In the genomic region with DNA sequence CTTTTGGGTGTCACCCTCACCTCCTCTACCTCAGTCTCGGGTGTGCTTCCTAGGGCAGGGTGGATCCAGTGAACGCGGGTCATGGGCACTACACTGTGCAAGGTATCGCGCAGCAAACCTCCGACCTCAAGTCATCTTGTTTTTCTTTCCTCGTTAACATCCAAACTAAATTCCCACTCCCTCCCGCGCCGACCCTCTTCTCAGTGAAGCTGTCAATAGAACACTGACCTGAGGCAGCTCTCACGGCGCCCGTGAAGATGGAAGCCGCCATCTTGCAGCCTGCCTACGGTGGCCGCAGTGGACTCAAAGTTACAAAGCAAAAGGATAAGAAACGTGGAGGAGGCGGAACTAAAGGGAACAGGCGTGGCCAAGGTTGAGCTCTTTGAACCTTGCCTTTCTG, we compare ENCODE assay signal across 8 mouse cellular contexts. TPM values are rescaled to one million over a fixed set of nuclear protein-coding genes. Genes with fewer than 3 reads are reported as not detected.
DNase-seq lines count a peak whose midpoint lies in the region; ATAC-seq lines count a peak whose summit lies in the region.

No protein-coding gene starts in this region.

- H3K4me2 ChIP-seq in heart, embryonic 15.5 days: peak overlapping the region; percentile 75
- H3K4me2 ChIP-seq in liver, embryonic 15.5 days: peak overlapping the region; percentile 77
- peak overlapping the region; percentile 77 for H3K4me2 ChIP-seq in neural tube, embryonic 12.5 days (replicated peaks)

- H3K9ac ChIP-seq in heart, embryonic 15.5 days: peak overlapping the region; percentile 61
- peak overlapping the region; percentile 64 for H3K9ac ChIP-seq in liver, embryonic 15.5 days
- peak overlapping the region; percentile 49 for H3K9ac ChIP-seq in neural tube, embryonic 12.5 days

- peak overlapping the region; percentile 83 for H3K27ac ChIP-seq in forebrain, embryonic 10.5 days
- H3K27ac ChIP-seq in heart, embryonic 15.5 days: peak overlapping the region; percentile 45; the same call in 1 of the 2 replicates
- H3K27ac ChIP-seq in liver, embryonic 15.5 days (replicated peaks): peak overlapping the region; percentile 70
- no peak overlapping the region for H3K27ac ChIP-seq in neural tube, embryonic 12.5 days

- peaks cover 18% of the 10 kb centered on the region for H3K4me1 ChIP-seq in forebrain, embryonic 10.5 days
- peaks cover 11% of the 10 kb centered on the region for H3K4me1 ChIP-seq in heart, embryonic 15.5 days (replicated peaks)
- H3K4me1 ChIP-seq in liver, embryonic 15.5 days (replicated peaks): peaks cover 35% of the 10 kb centered on the region
- no peaks in the 10 kb centered on the region; the same call in 1 of the 2 replicates for H3K4me1 ChIP-seq in neural tube, embryonic 12.5 days

- peaks cover 2% of the 10 kb centered on the region for H3K36me3 ChIP-seq in forebrain, embryonic 10.5 days (replicated peaks)
- peaks cover 4% of the 10 kb centered on the region for H3K36me3 ChIP-seq in heart, embryonic 15.5 days
- peaks cover 3% of the 10 kb centered on the region for H3K36me3 ChIP-seq in liver, embryonic 15.5 days (replicated peaks)
- peaks cover 1% of the 10 kb centered on the region; the same call in 1 of the 2 replicates for H3K36me3 ChIP-seq in neural tube, embryonic 12.5 days

- peak overlapping the region; percentile 73 for H3K4me3 ChIP-seq in forebrain, embryonic 10.5 days
- peak overlapping the region; percentile 72 for H3K4me3 ChIP-seq in heart, embryonic 15.5 days
- peak overlapping the region; percentile 85 for H3K4me3 ChIP-seq in liver, embryonic 15.5 days (replicated peaks)
- peak overlapping the region; percentile 65 for H3K4me3 ChIP-seq in neural tube, embryonic 12.5 days

- WGBS in forebrain, embryonic 10.5 days: under 1% methylated on average over 19 of the region's 19 CpGs
- under 1% methylated on average over 19 of the region's 19 CpGs for whole genome bisulfite sequencing in heart, embryonic 15.5 days
- WGBS in liver, embryonic 15.5 days (ENCODE audit: insufficient replicate concordance): under 1% methylated on average over 19 of the region's 19 CpGs
- WGBS in neural tube, embryonic 12.5 days: under 1% methylated on average over 19 of the region's 19 CpGs

- ATAC-seq in heart, embryonic 15.5 days (replicated peaks; ENCODE audit: insufficient number of reproducible peaks, insufficient read depth, low FRiP score, low read depth): peak; percentile 78
- peak; percentile 86 for ATAC-seq in liver, embryonic 15.5 days (ENCODE audit: insufficient read depth)
- ATAC-seq in neural tube, embryonic 12.5 days (ENCODE audit: low FRiP score, low read depth): peak; percentile 93

- H3K27me3 ChIP-seq in forebrain, embryonic 10.5 days (ENCODE audit: poor library complexity, severe bottlenecking): no peaks in the 10 kb centered on the region
- H3K27me3 ChIP-seq in heart, embryonic 15.5 days: no peaks in the 10 kb centered on the region
- H3K27me3 ChIP-seq in liver, embryonic 15.5 days: peaks cover 4% of the 10 kb centered on the region; the same call in 1 of the 2 replicates
- no peaks in the 10 kb centered on the region for H3K27me3 ChIP-seq in neural tube, embryonic 12.5 days (replicated peaks)

- DNase-seq in CD8-positive naive resting alpha-beta T cell, adult 2 months (ENCODE audit: low read depth in 2 of 2, low spot score in 2 of 2): peak; percentile 77 to 85
- peak; percentile 86 for DNase-seq in c-Kit-positive CD71-negative TER-119-negative erythroid progenitor cells, embryonic 14.5 days (ENCODE audit: low read depth)
- peak; percentile 88 for DNase-seq in forebrain, embryonic 10.5 days (ENCODE audit: extremely low spot score, low spot score)
- peak; percentile 96 for DNase-seq in kidney, postnatal 36 days
- peak; percentile 87 for DNase-seq in telencephalon, adult 2 months (ENCODE audit: low read depth, low spot score)

- no peaks in the 10 kb centered on the region for H3K9me3 ChIP-seq in forebrain, embryonic 10.5 days
- no peaks in the 10 kb centered on the region for H3K9me3 ChIP-seq in heart, embryonic 15.5 days (replicated peaks)
- H3K9me3 ChIP-seq in liver, embryonic 15.5 days (replicated peaks): no peaks in the 10 kb centered on the region
- H3K9me3 ChIP-seq in neural tube, embryonic 12.5 days: no peaks in the 10 kb centered on the region

RNA-seq across cellular contexts. Expression of a gene that starts 3.3 kb away (rescaled TPM):
- 67.3 and 70.7 TPM in 2 replicates for polyA plus RNA-seq in forebrain, embryonic 10.5 days (2016; fragmentation: Nextera tagmentation; extraction: Ambion mirVana)
- 52.0 and 63.7 TPM in 2 replicates for polyA plus RNA-seq in heart, embryonic 15.5 days (2015; fragmentation: Nextera tagmentation; extraction: Ambion mirVana)
- 51.4 and 56.5 TPM in 2 replicates for polyA plus RNA-seq in liver, embryonic 15.5 days (2015; fragmentation: Nextera tagmentation; extraction: Ambion mirVana)
- 46.3 and 48.6 TPM in 2 replicates for polyA plus RNA-seq in neural tube, embryonic 12.5 days (2016; fragmentation: Nextera tagmentation; extraction: Ambion mirVana)

RNA-seq across cellular contexts. Expression of a gene that starts 7.6 kb away (rescaled TPM):
- polyA plus RNA-seq in forebrain, embryonic 10.5 days (2016; fragmentation: Nextera tagmentation; extraction: Ambion mirVana): 225 TPM in 2 replicates
- polyA plus RNA-seq in heart, embryonic 15.5 days (2015; fragmentation: Nextera tagmentation; extraction: Ambion mirVana): 310 and 335 TPM in 2 replicates
- 121 and 123 TPM in 2 replicates for polyA plus RNA-seq in liver, embryonic 15.5 days (2015; fragmentation: Nextera tagmentation; extraction: Ambion mirVana)
- 155 and 162 TPM in 2 replicates for polyA plus RNA-seq in neural tube, embryonic 12.5 days (2016; fragmentation: Nextera tagmentation; extraction: Ambion mirVana)
